Mouse (Mus musculus) stomach, postnatal 0 days (tissue): Measurements from ENCODE around the gene Zscan10.
"Not testable (repeated sequence)": the region's sequence is repeated elsewhere in the genome, so short reads cannot be mapped to it uniquely, and the experiment has no call there.

Experiments
- CTCF ChIP-seq: IDR thresholded peaks from 2 replicates; pipeline ENCODE4 v1.5.1; 2016; ENCODE audit warnings: antibody characterized with exemption, low read depth, mild to moderate bottlenecking, moderate library complexity
- EP300 ChIP-seq: optimal IDR thresholded peaks from 2 replicates; pipeline ENCODE3; 2016; ENCODE audit warnings: antibody characterized with exemption

- not testable (repeated sequence) for TF ChIP-seq CTCF, EP300
Measured at GRCm38 (mm10) chr17:23595139-23595538, 5.5 kb upstream of the Zscan10 start.
